Mouse (Mus musculus) CH12.LX (cell line): ENCODE data around the gene Tmem262. TPM values are rescaled to one million over a fixed set of nuclear protein-coding genes. Genes with fewer than 3 reads are reported as not detected.

ENCODE experiments used
- DNase-seq: peaks from one replicate; pipeline ENCODE4 v3.0.0-alpha.2; 2013; ENCODE audit errors: extremely low read depth
- H3K27ac ChIP-seq: 2 replicates; pipeline ENCODE4 v1.5.1; 2012; ENCODE audit warnings: low read depth, mild to moderate bottlenecking, control low read depth, moderate library complexity; ENCODE audit not compliant: insufficient read depth
- H3K27me3 ChIP-seq: replicated peaks from 2 replicates; pipeline ENCODE3; 2012; ENCODE audit warnings: inconsistent platforms
- H3K36me3 ChIP-seq, 2 experiments: replicated peaks in 1 of 2; 2 replicates each; pipeline versions ENCODE3 to v1.6.1; 2012; ENCODE audit warnings: inconsistent platforms in 1 of 2, low read length in 1 of 2, mild to moderate bottlenecking in 1 of 2, mixed read lengths in 1 of 2, moderate library complexity in 1 of 2; ENCODE audit not compliant: control insufficient read depth in 1 of 2, insufficient read depth in 1 of 2
- H3K4me1 ChIP-seq, 2 experiments: 2 replicates each; pipeline ENCODE4 v1.6.1; 2012; ENCODE audit warnings: inconsistent platforms in 1 of 2, moderate library complexity in 1 of 2; ENCODE audit not compliant: insufficient read depth in 2 of 2, control insufficient read depth in 1 of 2
- H3K4me2 ChIP-seq: 2 replicates; pipeline ENCODE4 v1.6.1; 2012; ENCODE audit warnings: low read depth, mild to moderate bottlenecking, control low read depth; ENCODE audit not compliant: poor library complexity, insufficient read depth, severe bottlenecking
- H3K4me3 ChIP-seq, 3 experiments: fragments of 150-350 bp in 1 of 3; sonication (generic) in 1 of 3; replicated peaks in 1 of 3; 2 replicates each; pipeline versions ENCODE3 to v1.5.1; 2011 to 2012; ENCODE audit warnings: low read depth in 2 of 3, low read length in 2 of 3, mild to moderate bottlenecking in 2 of 3, moderate library complexity in 2 of 3, control low read depth in 1 of 3, improper control_type of control experiment in 1 of 3, inconsistent platforms in 1 of 3, mixed read lengths in 1 of 3; ENCODE audit not compliant: poor library complexity in 1 of 3
- H3K79me2 ChIP-seq: replicated peaks from 2 replicates; pipeline ENCODE4 v1.6.1; 2012; ENCODE audit warnings: mild to moderate bottlenecking, moderate library complexity; ENCODE audit not compliant: control insufficient read depth, poor library complexity, insufficient read depth, severe bottlenecking; ENCODE audit errors: extremely low read depth
- H3K9ac ChIP-seq: 2 replicates; pipeline ENCODE4 v1.6.1; 2012; ENCODE audit warnings: low read depth, mild to moderate bottlenecking, control low read depth, moderate library complexity; ENCODE audit not compliant: insufficient read depth
- H3K9me3 ChIP-seq: replicated peaks from 2 replicates; pipeline ENCODE3; 2012; ENCODE audit warnings: low read length, inconsistent platforms, mixed read lengths
- BHLHE40 ChIP-seq: IDR thresholded peaks from 2 replicates; pipeline ENCODE4 v1.6.1; 2011; ENCODE audit warnings: mild to moderate bottlenecking, low read depth, low read length, improper control_type of control experiment
- CHD1 ChIP-seq: IDR thresholded peaks from 2 replicates; pipeline ENCODE4 v1.6.1; 2012; ENCODE audit warnings: low read depth, low read length, improper control_type of control experiment, inconsistent platforms
- ELF1 ChIP-seq: IDR thresholded peaks from 2 replicates; pipeline ENCODE4 v1.6.1; 2014; ENCODE audit warnings: low read depth, mild to moderate bottlenecking, inconsistent platforms, low read length, improper control_type of control experiment
- HCFC1 ChIP-seq: IDR thresholded peaks from 2 replicates; pipeline ENCODE4 v1.6.1; 2012; ENCODE audit warnings: low read depth, mild to moderate bottlenecking, inconsistent platforms, low read length, improper control_type of control experiment
- KAT2A ChIP-seq: IDR thresholded peaks from 2 replicates; pipeline ENCODE4 v1.6.1; 2012; ENCODE audit warnings: low read length, improper control_type of control experiment, inconsistent platforms; ENCODE audit not compliant: insufficient replicate concordance
- MAFK ChIP-seq: IDR thresholded peaks from 2 replicates; pipeline ENCODE4 v1.6.1; 2011; ENCODE audit warnings: low read length, improper control_type of control experiment; ENCODE audit not compliant: insufficient replicate concordance
- MAX ChIP-seq: IDR thresholded peaks from 2 replicates; pipeline ENCODE4 v1.6.1; 2011; ENCODE audit warnings: low read length, improper control_type of control experiment
- MAZ ChIP-seq: IDR thresholded peaks from 2 replicates; pipeline ENCODE4 v1.6.1; 2012; ENCODE audit warnings: low read depth, mild to moderate bottlenecking, inconsistent platforms, low read length, improper control_type of control experiment, moderate library complexity
- MEF2A ChIP-seq: IDR thresholded peaks from 2 replicates; pipeline ENCODE4 v1.6.1; 2014; ENCODE audit warnings: low read depth, mild to moderate bottlenecking, inconsistent platforms, low read length, improper control_type of control experiment, borderline replicate concordance
- MYC ChIP-seq: IDR thresholded peaks from 2 replicates; pipeline ENCODE4 v1.6.1; 2011; ENCODE audit warnings: low read depth, mild to moderate bottlenecking, improper control_type of control experiment, low read length
- NRF1 ChIP-seq: IDR thresholded peaks from 2 replicates; pipeline ENCODE4 v1.6.1; 2014; ENCODE audit warnings: low read depth, mild to moderate bottlenecking, inconsistent platforms, low read length, improper control_type of control experiment, moderate library complexity
- POLR2AphosphoS2 ChIP-seq: IDR thresholded peaks from 2 replicates; pipeline ENCODE4 v1.6.1; 2011; ENCODE audit warnings: low read depth, low read length, improper control_type of control experiment
- RAD21 ChIP-seq: IDR thresholded peaks from 2 replicates; pipeline ENCODE4 v1.6.1; 2011; ENCODE audit warnings: low read depth, mild to moderate bottlenecking, low read length, improper control_type of control experiment, moderate library complexity
- RCOR1 ChIP-seq: conservative IDR thresholded peaks from 2 replicates; pipeline ENCODE4 v1.6.1; 2012; ENCODE audit warnings: low read depth, mild to moderate bottlenecking, inconsistent platforms, low read length, improper control_type of control experiment
- TCF12 ChIP-seq: IDR thresholded peaks from 2 replicates; pipeline ENCODE4 v1.6.1; 2014; ENCODE audit warnings: low read depth, mild to moderate bottlenecking, inconsistent platforms, low read length, improper control_type of control experiment
- USF1 ChIP-seq: IDR thresholded peaks from 2 replicates; pipeline ENCODE4 v1.6.1; 2014; ENCODE audit warnings: low read depth, mild to moderate bottlenecking, inconsistent platforms, low read length, improper control_type of control experiment
- USF2 ChIP-seq: conservative IDR thresholded peaks from 2 replicates; pipeline ENCODE4 v1.6.1; 2011; ENCODE audit warnings: low read depth, low read length, improper control_type of control experiment
- ZC3H11A ChIP-seq: IDR thresholded peaks from 2 replicates; pipeline ENCODE4 v1.6.1; 2012; ENCODE audit warnings: low read depth, mild to moderate bottlenecking, inconsistent platforms, low read length, improper control_type of control experiment
- ZKSCAN1 ChIP-seq: IDR thresholded peaks from 2 replicates; pipeline ENCODE4 v1.6.1; 2012; ENCODE audit warnings: low read depth, inconsistent platforms, low read length, improper control_type of control experiment, borderline replicate concordance
- ZMIZ1 ChIP-seq: IDR thresholded peaks from 2 replicates; pipeline ENCODE4 v1.6.1; 2012; ENCODE audit warnings: low read depth, mild to moderate bottlenecking, inconsistent platforms, low read length, improper control_type of control experiment
- ZNF384 ChIP-seq: IDR thresholded peaks from 2 replicates; pipeline ENCODE4 v1.6.1; 2012; ENCODE audit warnings: low read depth, low read length, improper control_type of control experiment, inconsistent platforms
- dilution Hi-C: fragments of 300-500 bp; cut with MboI; formaldehyde crosslinking; loops from 2 replicates; pipeline ENCODE4 v1.14.3; 2020; ENCODE audit warnings: low sequenced_read_pairs; ENCODE audit not compliant: extremely low pct_unique_long_range_greater_than_20kb, extremely low pct_ligation_motif_present
- in situ Hi-C: fragments of 300-500 bp; cut with MboI; formaldehyde crosslinking; loops from 3 replicates; pipeline ENCODE4 v1.14.3; 2019; ENCODE audit warnings: low sequenced_read_pairs, low pct_ligation_motif_present, low pct_unique_long_range_greater_than_20kb, mixed read lengths
- polyA plus RNA-seq: library from polyadenylated mRNA; unstranded; fragments of >175 nt; gene quantifications from 2 replicates; pipeline ENCODE4 v1.2.1, GENCODE M21; 2012; ENCODE audit warnings: low read depth; ENCODE audit not compliant: insufficient read length
- total RNA-seq, 2 experiments: library from RNA; depleted of rRNA; stranded (reverse); fragments of 300-350 nt in 1 of 2; fragments of >200 nt in 1 of 2; gene quantifications; 2 replicates each; pipeline ENCODE4 v1.2.3; 2012 to 2014

Tmem262 gene
- total and polyA plus RNA-seq, 3 experiments = not detected

DNA sequence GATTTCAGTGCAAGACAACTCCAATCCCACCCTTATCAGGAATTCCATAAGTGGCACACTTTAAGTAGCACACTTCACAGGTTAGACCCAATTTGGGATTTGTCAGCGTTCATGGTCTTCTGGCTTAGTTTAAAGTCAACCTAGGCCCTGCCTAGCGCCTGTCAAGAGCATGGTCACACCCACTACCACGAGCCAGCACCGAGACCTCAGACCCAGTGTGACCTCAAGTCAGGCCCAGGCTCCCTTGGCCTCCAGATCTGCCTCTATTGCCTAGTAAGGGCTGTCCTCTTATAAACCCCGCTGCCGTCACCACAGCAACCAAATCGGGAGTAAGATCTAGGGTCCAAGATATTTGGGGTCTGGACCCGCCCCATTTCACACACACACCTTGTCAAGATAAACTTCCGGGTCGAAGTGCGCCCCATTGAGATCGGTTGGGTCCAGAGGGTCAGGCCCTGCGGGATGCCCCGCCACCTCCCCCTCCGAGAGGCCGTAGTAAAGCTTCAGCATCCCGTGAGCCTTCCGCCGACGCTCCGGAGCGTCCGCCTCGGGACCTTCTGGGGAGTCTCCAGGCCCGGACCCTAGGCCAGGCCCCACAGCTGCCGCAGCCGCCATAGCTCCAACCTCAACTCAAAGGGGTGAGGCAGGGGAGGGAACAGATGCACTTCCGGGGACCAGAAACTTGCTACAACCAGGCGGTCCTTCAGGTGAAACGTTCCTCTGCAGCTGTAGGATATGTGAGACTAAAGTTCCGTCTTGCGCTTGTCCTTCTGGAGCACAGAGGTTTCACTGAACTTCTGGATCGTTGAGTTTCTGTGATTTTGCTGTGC, 3.1 kb upstream of the Tmem262 start, which contains the start of gene Vps51 (continued):
- no peak; the same call in none of the 2 replicates for TF ChIP-seq MAZ
- peak; percentile 83; the same call in 1 of the 2 replicates for TF ChIP-seq MYC
- no peak for TF ChIP-seq USF2
- peak; percentile 91; the same call in 1 of the 2 replicates for TF ChIP-seq KAT2A
- TF ChIP-seq POLR2AphosphoS2 = peak; percentile 61; the same call in 1 of the 2 replicates
- TF ChIP-seq ZNF384 = peak; percentile 50
- TF ChIP-seq ZMIZ1 = 0 out of 2 replicates have a peak, but pooled peaks have one; percentile 31
- peak; percentile 55 for TF ChIP-seq NRF1
- peak; percentile 92 for TF ChIP-seq HCFC1
- TF ChIP-seq MAFK = no peak
- no peak for TF ChIP-seq ZC3H11A
- TF ChIP-seq ELF1 = peak; percentile 89
- TF ChIP-seq RCOR1 = 0 out of 2 replicates have a peak, but pooled peaks have one; percentile 40
- peak; percentile 86 for TF ChIP-seq TCF12
- 0 out of 2 replicates have a peak, but pooled peaks have one; percentile 32 for TF ChIP-seq BHLHE40
- TF ChIP-seq MEF2A = peak; percentile 71
- TF ChIP-seq RAD21 = no peak
- no peak for TF ChIP-seq ZKSCAN1
- no peak for TF ChIP-seq USF1
- TF ChIP-seq CHD1 = 0 out of 2 replicates have a peak, but pooled peaks have one; percentile 28

DNA sequence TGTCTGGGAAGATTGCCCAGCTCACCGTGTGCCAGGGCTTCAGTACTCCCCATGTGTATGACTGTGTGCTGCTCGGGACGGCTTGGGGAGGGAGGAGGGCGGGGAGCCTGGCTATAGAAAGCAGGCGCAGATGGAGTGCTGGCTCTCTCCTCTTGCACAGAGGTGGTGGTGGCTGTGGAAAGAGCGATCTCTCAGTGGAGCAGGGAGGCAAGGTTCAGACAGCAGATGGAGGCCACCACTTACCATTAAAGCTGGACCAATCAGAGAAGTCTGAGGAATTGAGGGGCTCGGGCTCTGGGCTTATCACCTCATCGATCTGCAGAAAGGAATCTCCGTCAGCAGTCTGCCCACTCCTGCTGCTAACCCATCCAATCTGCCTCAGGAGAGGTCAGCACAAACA, 2.3 kb downstream of the Tmem262 start, which contains the start of gene Gm28374:
Gm28374 (minus strand) TSS at position 101 of the 400 bp plus-strand sequence.
- Histone ChIP-seq H3K27me3 (no peaks in the 10 kb centered on the region), H3K4me2 (no peak within 1 kb of the TSS), H3K4me1 (peaks cover 4 to 32% of the 10 kb centered on the region in 2 experiments), H3K9me3 (no peaks in the 10 kb centered on the region), H3K9ac (no peak within 1 kb of the TSS), H3K36me3 (peaks cover 36 to 55% of the 10 kb centered on the region in 2 experiments), H3K79me2 (peaks cover 28% of the 10 kb centered on the region), H3K4me3 (no peak within 1 kb of the TSS), H3K27ac (no peak within 1 kb of the TSS)
- in situ Hi-C loops (no loop called here), dilution Hi-C loops (no loop called here)
- DNase-seq = no peak
- TF ChIP-seq MAX = no peak
